Mouse (Mus musculus): ENCODE measurements around the gene Ccdc117. TPM values are rescaled to one million over a fixed set of nuclear protein-coding genes. Genes with fewer than 3 reads are reported as not detected.
"Not testable (repeated sequence)": the region's sequence is repeated elsewhere in the genome, so short reads cannot be mapped to it uniquely, and the experiment has no call there.

The Ccdc117 gene
- total and polyA plus RNA-seq, 2 experiments from 2014 or later = 7.3 to 9.7 TPM

- no peak for ATAC-seq (ENCODE audit: insufficient read depth, low read depth)
- 61% methylated on average over 1 of the region's 1 CpGs for WGBS
- TF ChIP-seq EP300 (IDR thresholded peaks at IDR 0.05; ENCODE audit: low read depth) = no peak
- TF ChIP-seq CTCF (IDR thresholded peaks at IDR 0.05; ENCODE audit: low read depth) = no peak
Observed at GRCm38 (mm10) chr11:5543281-5543680, 1.3 kb upstream of the Ccdc117 start.

GRCm38 (mm10) chr11:5542482-5543185, 647 bp upstream of the Ccdc117 start:
- Histone ChIP-seq H3K36me3 (replicated peaks; ENCODE audit: control insufficient read depth, insufficient read depth, low read length) (peaks cover 9% of the 10 kb centered on the region; the same call in 1 of the 2 replicates), H3K9ac (replicated peaks; ENCODE audit: low read depth, low read length) (no peak overlapping the region), H3K4me2 (ENCODE audit: low read depth, low read length) (peak overlapping the region; percentile 92), H3K4me1 (ENCODE audit: control insufficient read depth, insufficient read depth) (peaks cover 4% of the 10 kb centered on the region; the same call in 1 of the 2 replicates), H3K27me3 (ENCODE audit: control insufficient read depth, insufficient read depth, low read length) (no peaks in the 10 kb centered on the region), H3K4me3 (ENCODE audit: low read depth, low read length) (peak overlapping the region; percentile 81), H3K9me3 (replicated peaks; ENCODE audit: control insufficient read depth, low read length) (no peaks in the 10 kb centered on the region), H3K27ac (ENCODE audit: low read depth) (peak overlapping the region; percentile 89)
- TF ChIP-seq EP300 (IDR thresholded peaks at IDR 0.05; ENCODE audit: low read depth) = no peak
- TF ChIP-seq CTCF (IDR thresholded peaks at IDR 0.05; ENCODE audit: low read depth) = no peak
- WGBS = 53% methylated on average over 5 of the region's 5 CpGs
- DNase-seq (ENCODE audit: low spot score) (peak; percentile 11), ATAC-seq (ENCODE audit: insufficient read depth, low read depth) (no peak)

More at GRCm38 (mm10) chr11:5543281-5543680, 1.3 kb upstream of the Ccdc117 start:
- H3K4me1 ChIP-seq (ENCODE audit: control insufficient read depth, insufficient read depth) = peaks cover 4% of the 10 kb centered on the region; the same call in 1 of the 2 replicates
- H3K4me3 ChIP-seq (ENCODE audit: low read depth, low read length) = no peak overlapping the region
- no peak for DNase-seq (ENCODE audit: low spot score)
- no peak overlapping the region for H3K4me2 ChIP-seq (ENCODE audit: low read depth, low read length)
- H3K9me3 ChIP-seq (replicated peaks; ENCODE audit: control insufficient read depth, low read length) = 0 out of 2 replicates have a peak, but pooled peaks cover 4% of the 10 kb centered on the region
- peaks cover 9% of the 10 kb centered on the region; the same call in 1 of the 2 replicates for H3K36me3 ChIP-seq (replicated peaks; ENCODE audit: control insufficient read depth, insufficient read depth, low read length)
- H3K9ac ChIP-seq (replicated peaks; ENCODE audit: low read depth, low read length) = no peak overlapping the region
- H3K27ac ChIP-seq (ENCODE audit: low read depth) = no peak overlapping the region
- H3K27me3 ChIP-seq (ENCODE audit: control insufficient read depth, insufficient read depth, low read length) = no peaks in the 10 kb centered on the region

- Histone ChIP-seq H3K4me3 (ENCODE audit: low read depth, low read length) (peak overlapping the region; percentile 81), H3K9ac (replicated peaks; ENCODE audit: low read depth, low read length) (peak overlapping the region; percentile 82), H3K36me3 (replicated peaks; ENCODE audit: control insufficient read depth, insufficient read depth, low read length) (peaks cover 9% of the 10 kb centered on the region; the same call in 1 of the 2 replicates), H3K4me2 (ENCODE audit: low read depth, low read length) (peak overlapping the region; percentile 92), H3K27ac (ENCODE audit: low read depth) (peak overlapping the region; percentile 89), H3K27me3 (ENCODE audit: control insufficient read depth, insufficient read depth, low read length) (no peaks in the 10 kb centered on the region), H3K4me1 (ENCODE audit: control insufficient read depth, insufficient read depth) (peaks cover 4% of the 10 kb centered on the region; the same call in 1 of the 2 replicates), H3K9me3 (replicated peaks; ENCODE audit: control insufficient read depth, low read length) (no peaks in the 10 kb centered on the region)
- DNase-seq (ENCODE audit: low spot score) (no peak), ATAC-seq (ENCODE audit: insufficient read depth, low read depth) (no peak)
- whole genome bisulfite sequencing = under 1% methylated on average over 28 of the region's 28 CpGs
- TF ChIP-seq EP300 (IDR thresholded peaks at IDR 0.05; ENCODE audit: low read depth) = no peak
- no peak for TF ChIP-seq CTCF (IDR thresholded peaks at IDR 0.05; ENCODE audit: low read depth)
Observed at GRCm38 (mm10) chr11:5541230-5541798, 673 bp downstream of the Ccdc117 start.

GRCm38 (mm10) chr11:5540331-5540730, 1.7 kb downstream of the Ccdc117 start:
- Histone ChIP-seq H3K4me2 (ENCODE audit: low read depth, low read length) (peak overlapping the region; percentile 92), H3K4me1 (ENCODE audit: control insufficient read depth, insufficient read depth) (peaks cover 1% of the 10 kb centered on the region; the same call in 1 of the 2 replicates), H3K4me3 (ENCODE audit: low read depth, low read length) (0 out of 2 replicates have a peak overlapping the region, but pooled peaks have one; percentile 81), H3K27me3 (ENCODE audit: control insufficient read depth, insufficient read depth, low read length) (no peaks in the 10 kb centered on the region), H3K9me3 (replicated peaks; ENCODE audit: control insufficient read depth, low read length) (no peaks in the 10 kb centered on the region), H3K9ac (replicated peaks; ENCODE audit: low read depth, low read length) (no peak overlapping the region), H3K36me3 (replicated peaks; ENCODE audit: control insufficient read depth, insufficient read depth, low read length) (peaks cover 9% of the 10 kb centered on the region; the same call in 1 of the 2 replicates), H3K27ac (ENCODE audit: low read depth) (no peak overlapping the region)
- DNase-seq (ENCODE audit: low spot score) (no peak), ATAC-seq (ENCODE audit: insufficient read depth, low read depth) (no peak)
- no peak for TF ChIP-seq CTCF (IDR thresholded peaks at IDR 0.05; ENCODE audit: low read depth)
- TF ChIP-seq EP300 (IDR thresholded peaks at IDR 0.05; ENCODE audit: low read depth) = no peak
- 52% methylated on average over 4 of the region's 4 CpGs for WGBS

- H3K36me3 ChIP-seq (replicated peaks; ENCODE audit: control insufficient read depth, insufficient read depth, low read length) = peaks cover 35% of the 10 kb centered on the region
- H3K9me3 ChIP-seq (replicated peaks; ENCODE audit: control insufficient read depth, low read length) = not testable (repeated sequence)
- WGBS = 96% methylated on average over 3 of the region's 4 CpGs
Observed at GRCm38 (mm10) chr11:5537454-5537853, 4.5 kb downstream of the Ccdc117 start.

More at GRCm38 (mm10) chr11:5537454-5537853, 4.5 kb downstream of the Ccdc117 start:
- H3K9ac ChIP-seq (replicated peaks; ENCODE audit: low read depth, low read length); H3K27ac ChIP-seq (ENCODE audit: low read depth); H3K27me3 ChIP-seq (ENCODE audit: control insufficient read depth, insufficient read depth, low read length); DNase-seq (ENCODE audit: low spot score); H3K4me2 ChIP-seq (ENCODE audit: low read depth, low read length); H3K4me1 ChIP-seq (ENCODE audit: control insufficient read depth, insufficient read depth); ATAC-seq (ENCODE audit: insufficient read depth, low read depth); H3K4me3 ChIP-seq (ENCODE audit: low read depth, low read length): not testable (repeated sequence)

All from heart, postnatal 0 days (tissue).